Mouse (Mus musculus): ENCODE data around the gene Hdac10.

Hdac10 gene

DNA sequence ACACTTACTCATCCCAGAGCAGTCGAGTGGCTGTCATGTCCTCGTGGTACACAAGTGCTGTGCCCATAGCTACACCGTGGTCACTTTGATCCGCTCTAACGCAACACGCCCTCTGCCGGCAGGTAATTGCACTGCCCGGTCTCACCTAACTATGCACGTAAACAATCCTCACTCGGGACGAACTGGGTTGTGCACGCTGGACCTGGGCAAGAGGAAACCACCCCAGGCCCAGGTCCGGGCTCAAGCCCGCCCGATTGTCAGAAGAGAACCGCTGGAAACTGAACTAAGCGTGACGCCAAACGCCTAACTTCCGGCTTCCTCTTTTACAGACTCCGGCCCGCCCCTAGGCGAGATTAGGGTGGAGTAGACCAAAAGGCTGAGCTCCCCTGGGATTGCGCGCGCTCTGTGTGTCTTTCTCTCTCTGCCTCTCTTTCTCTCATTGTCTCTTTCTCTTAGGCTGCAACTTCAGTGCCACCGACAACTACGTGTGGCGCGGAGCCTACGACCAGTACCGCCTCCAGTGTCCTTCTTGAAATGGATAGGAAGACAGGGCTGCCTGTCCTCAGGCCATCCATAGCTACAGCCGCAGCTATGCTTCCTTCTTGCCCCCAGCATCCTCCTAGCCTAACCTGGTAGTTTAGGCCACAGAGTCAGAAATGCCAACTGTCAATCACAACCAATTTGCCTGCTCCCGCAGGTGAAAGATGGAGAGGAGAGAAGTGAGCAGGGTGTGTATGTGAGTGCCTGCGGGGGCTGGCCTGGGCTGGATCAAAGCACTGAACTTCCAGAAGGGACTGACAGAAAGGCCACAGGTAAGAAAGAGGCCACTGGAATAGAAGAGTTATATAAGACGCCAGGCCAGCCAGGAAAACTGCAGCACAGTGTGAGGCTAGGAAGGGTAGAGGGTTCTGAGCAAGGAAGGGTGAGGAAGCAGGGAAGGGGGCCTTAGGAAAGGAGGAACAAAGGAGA is at the start of gene Hdac10:
Hdac10 (minus strand) TSS at position 319 of the 969 bp plus-strand sequence.
- DNase-seq (ENCODE audit: low read depth, low spot score), result peak; percentile 82

DNA sequence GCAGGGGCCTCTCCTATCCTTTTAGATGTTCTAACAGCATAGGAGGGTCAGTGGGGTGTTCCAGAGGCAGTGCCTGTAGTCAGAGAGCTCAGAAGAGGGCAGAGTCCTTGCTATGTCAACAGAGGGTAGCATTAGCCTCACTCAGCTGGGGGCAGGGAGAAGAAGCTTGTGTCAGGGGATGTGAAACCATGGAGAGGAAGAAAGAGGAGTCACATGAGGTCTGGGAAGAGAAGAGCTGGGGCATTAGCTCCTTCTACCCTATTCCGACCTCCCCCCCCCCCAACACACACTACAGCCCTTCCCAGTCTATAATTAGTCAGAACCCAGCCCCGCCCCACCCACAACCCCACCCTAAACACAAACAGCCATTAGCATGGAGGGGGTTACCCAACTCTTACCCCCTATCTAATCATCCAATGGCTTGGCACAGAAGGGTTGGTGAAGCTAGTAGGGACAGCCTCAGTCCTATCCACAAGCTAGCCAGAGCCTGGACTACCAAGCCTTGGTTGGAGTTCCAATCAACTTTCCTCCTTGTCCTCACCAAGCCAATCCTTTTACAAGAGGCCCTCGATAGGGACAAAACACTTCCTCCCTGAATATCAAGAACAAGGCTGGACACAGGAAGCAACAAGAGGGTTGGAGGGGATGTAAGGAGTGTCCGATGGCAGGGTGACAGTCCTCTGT is 49.2 kb upstream of the Hdac10 start:
- no peak for DNase-seq (ENCODE audit: low read depth, low spot score)

DNA sequence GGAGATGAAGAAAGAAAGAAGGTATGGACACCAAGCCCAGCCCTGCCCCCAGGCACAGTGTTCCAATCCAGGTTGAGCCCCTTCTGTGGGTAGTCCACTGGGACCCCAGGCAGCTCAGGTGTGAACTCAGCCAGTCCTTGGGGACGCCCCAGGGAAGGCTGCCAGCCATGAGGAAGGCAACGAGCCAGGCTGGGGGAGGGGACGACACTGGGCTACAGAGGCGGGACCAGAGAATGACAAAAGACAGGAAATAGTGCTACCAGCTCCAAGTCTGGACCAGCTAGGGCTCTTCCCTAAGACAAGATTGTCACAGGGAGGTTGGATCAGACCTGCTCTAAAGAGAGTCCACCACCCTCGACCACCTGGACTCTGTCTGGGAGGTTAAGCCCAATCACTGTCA is 48.6 kb upstream of the Hdac10 start:
- peak; percentile 76 for DNase-seq (ENCODE audit: low read depth, low spot score)

DNA sequence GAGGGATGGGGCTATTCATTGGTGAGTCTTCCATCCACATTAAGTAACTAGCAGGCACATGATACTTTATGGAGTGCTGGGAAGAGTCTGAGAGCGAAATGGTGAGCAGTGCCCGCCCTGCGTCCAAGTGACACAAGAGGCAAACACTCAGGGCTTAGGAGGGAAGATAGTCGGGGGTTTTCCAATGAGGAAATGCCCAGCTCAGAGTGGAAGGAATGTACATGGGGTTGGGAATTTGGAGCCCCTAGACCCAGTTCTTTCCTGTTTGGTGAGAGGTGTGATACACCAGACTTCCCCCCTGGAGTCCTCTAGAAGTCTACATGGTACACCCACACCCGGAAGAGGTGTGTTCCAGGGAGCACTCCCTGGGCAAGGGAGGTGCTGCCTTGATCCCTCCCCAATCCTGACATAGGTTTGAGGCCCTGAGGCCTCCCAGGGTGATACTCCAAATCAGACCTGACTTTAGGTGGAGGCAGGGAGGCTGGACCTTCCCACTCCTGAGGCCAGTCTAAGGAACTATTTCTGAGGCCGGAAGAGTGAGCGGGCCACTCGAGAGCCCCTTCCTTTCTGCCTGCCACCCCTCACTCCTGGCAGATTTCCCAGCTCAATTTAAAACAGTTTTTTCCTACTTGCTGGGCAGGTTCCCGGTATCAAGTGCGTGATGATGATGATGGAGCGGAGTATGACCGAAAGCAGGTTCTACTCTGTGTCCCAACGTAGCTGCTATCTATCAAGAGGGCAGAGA is 47.1 kb upstream of the Hdac10 start:
- no peak for DNase-seq (ENCODE audit: low read depth, low spot score)

DNA sequence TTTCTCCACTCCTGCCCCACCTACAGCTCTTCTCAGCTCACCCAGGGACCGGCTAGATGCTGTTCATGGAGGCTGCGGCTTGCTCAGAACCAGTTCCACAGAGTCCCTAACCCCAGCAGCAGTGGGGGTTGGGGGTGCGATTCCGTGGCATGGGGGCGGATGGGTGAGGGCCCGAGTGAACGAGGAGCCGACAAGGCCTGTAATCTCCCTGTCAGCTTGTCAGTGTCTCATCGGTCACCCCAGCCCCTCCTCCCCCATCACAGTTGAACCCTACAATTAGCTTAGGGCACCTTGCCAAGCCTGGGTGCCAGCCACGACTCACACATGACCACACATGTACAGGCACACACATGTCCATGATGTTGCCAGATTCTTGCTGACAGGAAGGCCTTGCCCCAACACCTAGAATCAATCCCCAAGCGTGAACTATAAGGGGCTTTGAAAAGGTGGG is 46.4 kb upstream of the Hdac10 start:
- no peak for DNase-seq (ENCODE audit: low read depth, low spot score)

DNA sequence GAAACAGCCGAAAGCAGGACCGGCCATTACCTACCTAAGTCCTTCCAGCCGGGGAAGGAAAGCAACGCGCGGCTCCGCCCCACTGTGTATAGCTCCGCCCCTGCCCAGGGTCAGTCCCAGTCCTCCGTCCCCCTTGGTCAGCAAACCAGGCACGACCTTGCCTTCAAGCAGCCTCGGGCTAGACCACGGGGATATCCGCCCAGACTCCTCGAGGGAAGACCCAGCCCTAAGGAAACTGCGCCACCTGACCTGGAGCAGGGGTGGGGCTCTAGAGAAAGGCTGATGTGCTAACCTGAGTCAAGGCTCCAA is 45.4 kb upstream of the Hdac10 start:
- peak; percentile 52 for DNase-seq (ENCODE audit: low read depth, low spot score)

DNA sequence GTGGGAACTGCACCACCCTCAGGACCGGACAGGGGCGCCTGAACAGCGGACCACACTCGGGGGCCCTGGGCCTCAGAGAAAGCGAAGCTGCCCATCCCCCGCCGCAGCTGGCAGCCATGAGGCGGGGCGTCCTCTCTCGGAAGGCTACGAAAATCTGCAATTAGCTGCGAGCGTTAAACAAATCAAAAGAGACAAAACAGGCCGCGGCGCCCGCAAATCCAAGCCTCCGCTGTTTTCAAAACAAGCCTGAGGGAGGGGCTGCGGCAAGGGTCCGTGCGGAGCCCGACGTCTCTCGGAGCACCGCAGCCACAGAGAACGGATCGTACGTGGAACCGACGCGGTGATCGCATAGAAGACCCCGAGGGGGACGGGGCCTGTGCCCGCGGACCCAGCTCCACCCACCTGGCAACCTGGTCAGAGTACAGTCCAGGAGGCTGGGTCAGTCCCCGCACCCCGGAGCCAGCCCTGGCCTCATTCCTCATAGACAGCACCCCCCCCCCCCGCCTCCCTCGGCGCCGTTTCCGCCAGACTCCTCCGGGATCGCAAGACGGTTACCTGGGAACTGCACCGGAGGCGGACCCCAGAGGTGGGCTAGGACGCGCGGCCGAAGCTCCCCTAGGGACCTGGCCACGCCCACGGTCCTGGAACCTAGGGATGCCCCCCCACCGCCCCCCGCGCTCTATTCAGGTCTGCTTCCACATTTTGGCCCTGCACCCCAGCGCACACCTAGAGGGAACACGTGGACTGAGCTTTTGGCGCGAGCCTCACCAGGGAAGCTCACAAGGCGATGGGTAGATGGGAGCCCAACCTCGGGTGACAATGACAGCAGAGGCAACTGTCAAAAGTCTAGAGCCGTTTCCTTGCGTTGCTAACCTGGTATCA is 44.8 kb upstream of the Hdac10 start:
- DNase-seq (ENCODE audit: low read depth, low spot score), result peak; percentile 49

DNA sequence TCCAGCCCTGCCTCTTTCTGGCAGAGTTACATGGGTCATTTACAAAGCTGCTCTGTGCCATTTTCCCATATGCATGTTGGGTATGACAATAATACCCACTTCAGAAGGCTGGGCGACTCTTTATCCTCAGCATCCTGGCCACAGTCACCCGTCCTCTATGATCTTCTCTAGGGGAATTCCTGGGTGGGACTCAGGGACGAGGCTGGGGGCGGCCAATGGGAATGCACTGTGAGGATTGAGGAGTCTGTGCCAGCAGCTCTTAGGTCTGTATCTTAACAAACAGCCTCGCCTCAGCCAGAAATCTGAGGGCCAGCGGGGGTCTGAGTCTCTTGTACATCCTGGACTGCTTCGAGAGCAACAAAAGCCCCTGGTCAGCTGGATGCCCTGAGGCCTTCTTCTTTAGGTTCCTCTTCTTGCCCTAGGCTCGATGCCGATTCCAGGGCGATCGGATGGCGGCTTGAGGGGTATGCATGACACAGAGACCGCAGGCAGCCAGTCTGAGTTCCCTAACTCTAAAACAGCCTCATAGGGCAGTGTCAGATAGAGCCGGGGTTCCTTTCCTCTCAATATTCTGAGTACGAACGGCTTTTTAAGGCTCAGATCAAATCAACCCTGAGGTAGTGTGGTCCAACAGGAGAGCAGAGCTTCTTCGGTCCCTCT is 43.9 kb upstream of the Hdac10 start:
- no peak for DNase-seq (ENCODE audit: low read depth, low spot score)

DNA sequence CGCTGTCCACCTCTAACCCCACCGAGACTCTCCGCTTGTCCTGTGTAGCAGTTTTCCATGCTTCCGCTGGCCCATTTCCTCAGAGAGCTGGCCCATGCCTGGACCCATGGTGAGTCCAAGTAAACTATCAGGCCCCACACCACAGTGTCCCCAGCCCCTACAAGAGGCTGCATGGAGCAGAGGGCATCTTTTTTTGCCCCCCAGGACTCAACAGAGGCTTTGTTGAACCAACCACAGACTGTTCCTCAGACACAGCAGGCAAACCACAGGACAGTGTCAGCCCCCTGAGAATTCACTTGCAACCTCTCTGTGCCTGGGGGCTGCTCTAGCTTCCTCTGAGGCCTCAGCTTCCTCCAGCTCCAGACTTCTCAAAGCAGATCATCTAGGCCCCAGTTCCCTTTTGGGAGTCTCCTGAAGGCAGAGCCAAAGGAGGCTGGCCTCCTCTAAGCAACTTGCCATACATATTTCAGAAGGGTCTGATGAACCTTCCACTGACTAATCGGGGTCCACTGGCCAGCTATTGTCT is 43.1 kb upstream of the Hdac10 start:
- DNase-seq (ENCODE audit: low read depth, low spot score), result no peak

DNA sequence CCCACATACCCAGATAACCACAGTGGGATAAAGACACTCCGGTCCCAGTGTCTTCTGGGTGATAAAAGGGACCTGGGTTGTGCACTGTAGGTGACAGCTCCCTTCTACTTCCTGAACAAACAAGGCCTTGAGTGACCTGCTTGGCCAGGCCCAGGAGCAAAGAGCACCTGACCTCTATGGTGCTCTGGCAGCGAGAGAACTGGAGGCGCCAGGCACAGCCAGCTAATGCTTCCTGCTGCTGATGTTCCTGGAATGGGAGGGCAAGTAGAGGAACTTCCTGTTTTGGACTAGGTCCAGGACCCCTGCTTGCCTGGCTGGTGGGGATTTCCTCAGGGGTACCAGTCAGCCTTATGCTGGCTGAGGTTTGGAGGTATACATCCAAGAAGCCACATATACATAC is 41.6 kb upstream of the Hdac10 start:
- DNase-seq (ENCODE audit: low read depth, low spot score), result no peak

DNA sequence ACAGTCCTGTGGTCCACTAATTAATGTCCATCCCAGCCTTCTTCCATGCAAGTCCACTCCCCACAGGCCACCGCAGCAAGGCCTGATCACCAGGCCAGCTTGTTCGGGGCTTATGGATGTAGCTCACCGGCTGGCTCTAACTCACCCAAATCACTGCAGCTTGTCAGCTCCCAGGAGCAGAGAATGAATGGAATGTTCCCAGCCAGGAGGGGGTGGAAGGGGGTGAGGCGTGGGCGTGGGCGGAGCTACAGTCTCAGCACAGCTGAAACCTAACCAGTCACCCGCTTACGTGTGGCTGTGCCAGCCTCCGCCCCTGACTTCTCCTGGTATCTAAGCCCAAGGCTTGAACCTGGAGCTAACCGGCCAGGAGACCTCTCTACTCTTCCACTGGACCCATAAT is 40.9 kb upstream of the Hdac10 start:
- peak; percentile 95 for DNase-seq (ENCODE audit: low read depth, low spot score)

DNA sequence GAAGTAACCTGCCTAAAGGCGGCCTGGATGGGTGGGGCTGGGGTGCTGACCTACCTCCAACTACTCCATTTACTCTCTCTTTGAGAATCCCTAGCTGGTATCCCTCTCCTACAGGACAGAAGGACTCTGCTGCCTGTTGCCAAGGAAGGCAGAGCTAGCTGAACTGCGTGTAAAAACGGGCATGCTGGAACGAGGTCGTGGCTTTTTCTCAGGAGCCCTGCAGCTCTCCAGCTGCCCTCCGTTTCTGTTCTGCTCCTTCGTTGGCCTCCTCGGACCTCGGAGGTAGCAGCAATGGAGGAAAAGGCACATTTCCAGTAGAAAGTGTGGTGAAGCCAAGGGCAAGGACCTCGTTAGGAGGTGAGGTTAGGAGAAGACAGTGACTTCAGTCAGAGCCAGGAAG is 40.4 kb upstream of the Hdac10 start:
- DNase-seq (ENCODE audit: low read depth, low spot score), result no peak

DNA sequence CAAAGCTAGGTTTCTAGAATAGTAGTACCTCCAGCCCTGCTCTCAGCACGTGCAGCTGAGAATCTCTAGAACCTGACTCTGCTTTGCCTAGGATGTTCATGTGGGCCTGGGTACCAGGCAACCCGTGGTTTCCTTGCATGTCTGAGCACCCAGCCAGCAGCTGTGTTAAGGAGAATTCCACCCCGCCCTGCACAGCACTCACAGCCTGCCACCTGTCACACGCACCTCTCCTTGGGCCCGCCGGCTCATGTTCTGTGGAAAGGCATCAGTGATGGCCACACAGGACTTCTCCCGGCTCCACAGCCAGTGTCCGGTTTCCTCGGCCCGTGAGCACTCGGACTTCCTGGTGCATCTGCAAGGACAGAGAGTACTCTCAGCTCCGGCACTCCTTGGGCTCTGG is 37.0 kb upstream of the Hdac10 start:
- DNase-seq (ENCODE audit: low read depth, low spot score), result no peak

DNA sequence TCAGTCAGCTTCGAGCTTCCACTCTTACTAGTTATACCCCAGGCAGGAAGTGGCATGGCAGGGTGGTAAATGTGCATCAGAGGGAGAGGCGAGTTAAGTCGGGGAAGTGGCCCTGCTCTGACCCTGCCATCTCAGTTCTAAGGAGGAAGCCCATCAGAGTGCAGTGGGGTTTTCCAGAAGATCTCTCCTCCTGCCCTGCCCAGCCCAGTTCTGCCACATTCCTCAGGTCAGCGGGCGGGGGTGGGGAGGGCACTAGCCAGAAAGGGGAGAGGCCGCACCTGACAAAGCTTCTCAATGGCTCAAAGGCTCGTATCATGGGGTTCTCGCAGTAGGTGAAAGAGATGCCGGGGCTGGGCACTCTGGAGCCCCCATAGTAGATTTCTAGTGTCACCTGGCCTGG is 32.9 kb upstream of the Hdac10 start:
- no peak for DNase-seq (ENCODE audit: low read depth, low spot score)

DNA sequence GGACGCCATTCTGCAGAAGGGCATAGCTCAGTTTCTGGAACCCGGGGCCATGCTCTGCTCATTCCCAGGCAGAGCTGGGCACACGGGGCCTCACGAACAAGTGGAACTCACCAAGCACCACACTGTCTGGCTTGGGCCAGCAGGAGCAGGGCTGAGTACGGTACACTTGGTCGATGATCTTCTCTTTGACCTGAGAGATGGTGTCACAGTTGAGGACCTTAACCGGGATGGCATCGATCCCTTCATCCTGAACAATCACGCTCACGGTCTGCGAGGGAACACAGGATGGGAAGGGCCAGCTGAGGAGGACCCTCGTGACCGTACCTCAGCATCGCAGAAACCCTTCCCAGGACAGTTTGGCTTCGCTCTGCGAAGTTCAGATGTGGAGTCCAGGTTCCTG is 30.0 kb upstream of the Hdac10 start:
- DNase-seq (ENCODE audit: low read depth, low spot score), result no peak

DNA sequence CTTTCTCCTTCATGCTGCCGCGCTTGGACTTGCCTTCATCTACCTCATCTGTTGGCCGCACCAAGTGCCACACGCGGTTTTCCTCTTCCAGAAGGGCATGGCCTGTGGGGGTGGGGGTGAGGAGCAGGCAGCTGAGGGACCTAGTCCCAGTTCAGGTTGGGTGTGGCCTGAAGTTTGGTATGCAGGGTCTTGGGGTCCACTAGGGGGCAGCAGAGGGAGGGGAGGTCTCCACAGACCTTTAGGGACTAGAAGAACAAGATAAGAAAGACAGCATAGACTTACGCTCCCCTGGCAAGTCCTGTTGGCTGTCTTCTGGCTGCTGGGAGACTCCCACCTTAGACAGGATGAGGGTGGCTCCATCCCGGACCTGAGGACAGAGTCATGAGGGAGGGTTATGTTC is 29.5 kb upstream of the Hdac10 start:
- peak; percentile 95 for DNase-seq (ENCODE audit: low read depth, low spot score)

DNA sequence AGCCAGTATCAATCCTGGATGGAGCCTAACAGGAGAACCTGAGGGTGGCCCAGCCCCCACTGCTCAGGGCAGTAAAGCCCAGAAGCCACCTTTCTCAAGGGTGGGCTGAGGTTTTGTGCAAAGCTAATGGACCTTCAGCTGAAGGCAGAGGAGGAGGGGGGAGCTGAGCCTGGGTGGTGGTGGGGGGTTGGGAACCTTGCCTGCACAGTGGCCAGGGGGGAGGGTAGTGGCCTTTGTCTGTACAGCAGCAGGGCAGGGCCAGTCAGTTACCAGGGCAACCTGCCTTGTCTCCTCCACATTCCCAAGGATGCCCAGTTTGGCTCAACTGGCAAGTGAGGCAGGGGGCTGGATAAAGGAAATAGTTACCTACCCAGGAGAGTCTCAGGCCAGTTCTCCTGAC is 23.8 kb upstream of the Hdac10 start:
- DNase-seq (ENCODE audit: low read depth, low spot score), result no peak

DNA sequence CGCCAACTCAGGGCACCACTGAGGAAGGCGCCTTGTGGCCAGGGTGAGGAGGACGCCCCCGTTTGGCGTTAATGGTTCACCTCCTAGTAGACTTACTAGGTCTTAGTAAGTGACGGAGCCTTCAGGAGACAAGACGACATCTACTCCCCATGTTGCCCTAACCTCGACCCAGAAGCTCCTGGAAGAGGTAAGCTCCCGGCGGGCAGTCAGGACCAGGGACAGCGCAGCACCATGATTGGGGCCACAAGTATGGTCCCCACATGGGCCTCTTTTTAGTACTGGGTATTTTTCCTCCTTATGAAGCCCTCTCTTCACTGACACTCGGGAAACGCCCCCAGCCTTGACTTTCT is 21.5 kb upstream of the Hdac10 start:
- DNase-seq (ENCODE audit: low read depth, low spot score), result peak; percentile 84

DNA sequence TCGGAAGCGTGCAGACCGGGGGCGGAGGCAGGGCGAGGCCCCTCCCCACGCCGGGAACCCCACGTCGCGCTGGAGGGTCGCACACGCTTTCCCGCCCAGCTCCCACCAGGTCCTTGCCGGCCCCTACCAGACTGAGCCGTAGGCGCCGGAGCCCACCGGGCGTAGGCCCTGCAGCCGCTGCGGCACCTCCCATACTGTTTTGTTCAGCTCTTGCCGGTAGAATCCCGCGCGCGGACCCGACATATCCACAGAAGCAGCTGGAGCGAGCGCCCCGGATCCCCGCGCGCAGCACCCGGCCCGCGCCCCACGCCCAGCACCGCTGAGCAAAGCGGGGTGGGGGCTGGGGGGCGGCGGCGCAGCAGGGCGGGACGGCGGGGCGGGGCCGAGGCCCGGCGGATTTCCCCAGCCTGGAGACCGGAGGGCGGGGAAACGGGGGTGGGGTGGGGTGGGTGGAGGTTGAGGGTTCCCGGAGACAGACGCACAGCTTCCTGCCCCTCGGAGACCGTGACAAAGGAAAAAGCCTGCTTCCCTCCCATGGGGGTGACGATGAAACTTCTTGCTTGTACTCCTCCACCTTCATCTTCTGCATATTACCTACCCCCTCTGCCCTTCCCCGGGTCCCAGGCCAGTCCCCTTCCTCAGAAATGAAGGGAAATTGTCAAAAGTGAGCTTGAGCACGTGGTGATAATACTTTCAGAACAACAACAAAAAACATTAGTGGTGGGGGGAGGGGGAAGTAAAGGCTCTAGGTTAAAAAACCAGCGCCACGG is 21.0 kb upstream of the Hdac10 start, which contains the start of gene Mapk11:
Mapk11 (minus strand) TSS at position 358 of the 770 bp plus-strand sequence.
- DNase-seq (ENCODE audit: low read depth, low spot score), result peak; percentile 71

All from R1 (cell line).